Mouse (Mus musculus) frontal cortex, postnatal 10 days (tissue): ENCODE results near the gene Snx8.

Source experiments
- DNase-seq, 2 experiments: peaks; one replicate each; pipeline ENCODE4 v3.0.0; 2022; ENCODE audit warnings: low spot score in 2 of 2, mixed read lengths in 1 of 2

Gene Snx8

GRCm38 (mm10) chr5:140346050-140346449 lies 43.0 kb downstream of the Snx8 start:
- no peak for DNase-seq

- no peak for DNase-seq
Observed at GRCm38 (mm10) chr5:140345244-140345643, 43.8 kb downstream of the Snx8 start.

- DNase-seq = no peak
Observed at GRCm38 (mm10) chr5:140342880-140343279, 46.2 kb downstream of the Snx8 start.

GRCm38 (mm10) chr5:140339836-140340235 lies 49.2 kb downstream of the Snx8 start:
- no peak for DNase-seq

- DNase-seq = no peak
Observed at GRCm38 (mm10) chr5:140338779-140339178, 50.3 kb downstream of the Snx8 start.

- no peak for DNase-seq
Observed at GRCm38 (mm10) chr5:140336680-140337079, 52.4 kb downstream of the Snx8 start.

- no peak for DNase-seq
Observed at GRCm38 (mm10) chr5:140333631-140334030, 55.4 kb downstream of the Snx8 start.

GRCm38 (mm10) chr5:140332519-140332918 lies 56.5 kb downstream of the Snx8 start:
- no peak for DNase-seq

DNA sequence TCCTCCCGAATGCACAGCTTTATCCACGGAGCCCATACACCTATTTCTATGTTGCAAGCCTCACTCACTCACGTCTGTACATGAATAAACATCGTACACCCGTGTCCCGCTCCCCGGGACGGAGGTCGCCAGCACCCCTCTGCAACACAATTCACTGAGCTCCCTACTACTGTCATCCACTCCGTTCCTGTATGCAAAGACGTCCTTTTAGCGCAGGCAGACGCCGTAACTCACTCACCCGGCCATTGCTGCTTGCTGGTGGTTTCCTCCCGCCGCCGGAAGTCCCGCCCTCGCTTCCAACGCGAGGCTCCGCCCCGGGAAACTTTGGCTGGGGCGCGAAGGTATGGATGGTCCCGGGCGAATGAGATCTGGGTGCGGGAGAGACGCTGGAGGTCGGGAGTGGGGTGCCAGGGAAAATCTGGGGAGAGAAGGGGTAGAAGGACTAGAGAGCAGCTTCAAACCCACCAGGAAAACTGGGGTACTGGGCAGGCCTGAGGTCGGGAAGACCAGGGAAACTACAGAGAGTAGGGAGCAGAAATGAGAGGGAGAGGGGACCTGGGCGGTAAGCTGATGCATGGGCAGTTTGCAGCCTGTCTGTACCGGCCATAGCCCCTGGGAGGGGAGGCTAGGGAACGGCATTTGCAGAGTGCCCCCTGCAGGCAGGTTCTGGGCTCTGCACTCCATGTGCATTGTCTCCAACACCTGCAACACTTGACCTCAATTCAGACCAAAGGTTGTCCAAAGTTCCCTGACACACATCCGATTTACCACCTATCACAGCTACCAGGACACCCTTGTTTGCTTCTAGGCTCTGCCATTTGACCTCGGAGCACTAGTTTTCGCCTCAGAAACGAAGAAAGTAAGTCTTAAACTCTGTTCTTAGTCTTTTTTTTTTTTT lies 57.2 kb downstream of the Snx8 start, which contains the start of gene Mrm2:
Gene Mrm2, minus strand, starts transcription at position 284 of the 898 bp plus-strand sequence.
- DNase-seq = peak; percentile 45 to 77

DNA sequence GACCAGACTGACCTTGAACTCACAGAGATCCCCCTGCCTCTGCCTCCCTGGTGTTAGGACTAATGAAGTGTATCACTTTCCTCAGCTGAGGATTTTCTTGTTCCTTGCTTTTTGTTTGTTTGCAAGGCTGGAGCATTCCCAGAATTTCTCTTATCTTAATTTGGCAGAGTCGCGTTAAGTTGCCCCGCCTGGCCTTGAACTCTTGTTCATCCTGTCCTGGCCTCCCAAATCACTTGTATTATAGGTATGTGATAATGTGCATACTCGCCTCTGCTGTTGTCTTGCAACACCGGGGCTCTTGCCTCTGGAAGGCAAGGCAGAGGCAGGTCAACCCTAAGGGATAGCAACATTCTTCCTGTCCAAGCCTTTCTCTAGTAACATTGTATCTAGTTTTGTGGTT lies 65.0 kb downstream of the Snx8 start:
- DNase-seq = no peak

DNA sequence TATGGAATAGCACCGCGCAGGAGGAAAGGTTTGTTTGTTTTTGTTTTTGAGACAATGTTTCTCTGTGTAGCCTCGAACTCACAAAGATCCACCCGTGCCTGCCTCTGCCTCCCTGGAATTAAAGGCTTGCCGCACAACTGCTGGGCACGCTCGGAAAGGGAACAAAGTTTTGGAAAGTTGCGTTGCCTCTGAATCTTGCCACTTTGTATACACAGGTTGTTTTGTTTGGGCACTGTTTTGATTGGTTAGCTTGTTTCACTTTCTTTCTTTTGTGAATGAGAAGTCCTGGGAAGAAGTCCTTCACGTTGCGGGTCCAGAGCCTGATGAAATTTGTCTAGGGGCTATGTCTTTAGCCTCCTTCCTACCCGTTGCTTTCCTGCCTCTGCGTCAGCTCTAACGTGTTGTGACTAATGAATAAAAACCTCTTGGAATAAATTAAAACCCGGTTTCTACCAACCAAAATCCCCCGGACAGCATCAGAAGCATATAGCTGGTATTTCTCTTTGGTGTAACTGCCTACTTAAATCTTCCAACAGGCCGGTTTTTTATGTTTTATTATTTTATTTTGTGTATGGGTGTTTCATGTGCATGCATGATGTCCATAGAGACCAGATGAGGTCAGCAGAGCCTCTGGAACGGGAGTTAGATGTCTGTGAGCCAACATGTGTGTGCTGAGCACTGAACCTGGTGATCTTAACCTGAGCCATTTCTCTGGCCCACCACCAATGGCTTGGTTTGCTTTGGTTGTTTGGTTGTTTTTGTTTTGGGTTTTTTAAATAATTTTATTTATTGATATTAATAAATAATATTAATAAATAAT lies 67.1 kb downstream of the Snx8 start:
- DNase-seq = no peak

GRCm38 (mm10) chr5:140321042-140321755 lies 67.9 kb downstream of the Snx8 start, which contains the start of the genes Mad1l1 and Nudt1:
Gene Mad1l1 (minus strand): TSS chr5:140321552.
Gene Nudt1 (plus strand): TSS chr5:140321656.
- DNase-seq = peak; percentile 87 to 90

DNA sequence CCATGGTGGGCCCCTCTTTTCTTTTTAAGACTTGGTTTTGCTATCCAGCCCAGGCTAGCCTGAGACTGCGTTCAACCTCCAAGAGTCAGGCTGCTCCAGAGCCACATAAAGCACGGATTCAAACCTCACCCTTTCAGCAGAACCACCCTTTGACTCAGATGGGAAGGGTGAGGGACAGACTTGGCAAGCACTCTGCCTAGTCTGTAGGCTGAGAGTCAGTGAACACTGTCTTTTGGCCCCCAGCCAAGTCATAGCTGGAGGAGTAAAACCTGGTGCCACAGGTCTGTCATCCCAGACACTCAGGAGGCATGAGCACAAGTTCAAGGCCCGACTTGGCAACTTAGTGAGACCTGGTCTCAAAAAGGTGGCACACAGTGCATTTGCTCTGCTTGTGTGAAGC lies 72.3 kb downstream of the Snx8 start:
- DNase-seq = no peak

GRCm38 (mm10) chr5:140307602-140308001 lies 81.5 kb downstream of the Snx8 start:
- no peak for DNase-seq

- no peak for DNase-seq
Observed at GRCm38 (mm10) chr5:140306016-140306415, 83.0 kb downstream of the Snx8 start.

DNA sequence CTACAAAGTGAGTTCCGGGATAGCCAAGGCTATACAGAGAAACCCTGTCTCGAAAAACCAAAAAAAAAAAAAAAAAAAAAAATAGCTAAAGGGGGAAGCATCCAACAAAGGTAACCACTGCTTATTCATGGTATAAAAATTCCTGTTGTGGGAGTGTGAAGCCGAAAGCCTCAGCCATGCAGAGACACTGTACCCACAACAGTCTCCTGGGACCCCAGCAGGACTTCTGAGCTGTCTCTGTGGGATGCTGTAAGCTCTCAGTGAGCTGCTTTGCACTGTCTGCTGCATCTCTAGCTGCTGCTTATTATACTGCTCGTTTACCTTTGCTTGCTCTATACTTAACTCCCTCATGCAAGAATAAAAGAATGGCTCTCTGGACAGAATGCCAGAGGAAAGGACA lies 90.8 kb downstream of the Snx8 start:
- DNase-seq = no peak

DNA sequence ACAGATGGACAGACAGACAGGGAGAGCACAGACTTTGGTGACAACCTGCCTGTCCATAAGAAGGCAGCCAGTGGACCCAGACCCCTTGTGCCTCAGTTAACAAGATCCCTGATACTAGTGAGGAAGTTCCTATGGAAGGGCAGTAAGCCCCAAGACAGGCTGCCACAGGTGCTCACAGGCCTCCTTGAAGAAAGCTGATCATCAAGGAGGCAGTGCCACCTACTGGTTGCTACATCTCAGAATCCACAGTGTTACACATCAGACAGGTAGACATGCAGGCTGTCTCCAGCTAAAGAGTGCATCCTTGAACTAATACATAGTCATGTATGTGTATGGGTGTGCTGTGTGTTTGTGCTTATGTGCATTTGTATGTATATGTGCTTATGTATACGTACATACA lies 96.9 kb downstream of the Snx8 start:
- DNase-seq = peak; percentile 29 to 63
